Mouse (Mus musculus): ENCODE results near the gene Efl1. TPM values are rescaled to one million over a fixed set of nuclear protein-coding genes. Genes with fewer than 3 reads are reported as not detected.

Efl1 gene
- 4.3 and 7.2 TPM in 2 replicates for polyA plus RNA-seq (2012; rRNA removed)

GRCm38 (mm10) chr7:82648353-82649080 is at the start of gene Efl1, which contains the start of gene Saxo2:
Gene Efl1, plus strand, starts transcription at chr7:82648614.
Gene Saxo2, minus strand, starts transcription at chr7:82648528.
- WGBS: 1% methylated on average over 46 of the region's 46 CpGs
- DNase-seq (ENCODE audit: low read depth, low spot score): peak; percentile 82

- WGBS: 81% methylated on average over 4 of the region's 4 CpGs
- no peak for DNase-seq (ENCODE audit: low read depth, low spot score)
These were observed 46.4 kb upstream of the Efl1 start for GRCm38 (mm10) chr7:82602008-82602407.

- 59% methylated on average over 6 of the region's 6 CpGs for WGBS
- DNase-seq (ENCODE audit: low read depth, low spot score): no peak
These were observed 43.0 kb upstream of the Efl1 start for GRCm38 (mm10) chr7:82605425-82605824.

DNA sequence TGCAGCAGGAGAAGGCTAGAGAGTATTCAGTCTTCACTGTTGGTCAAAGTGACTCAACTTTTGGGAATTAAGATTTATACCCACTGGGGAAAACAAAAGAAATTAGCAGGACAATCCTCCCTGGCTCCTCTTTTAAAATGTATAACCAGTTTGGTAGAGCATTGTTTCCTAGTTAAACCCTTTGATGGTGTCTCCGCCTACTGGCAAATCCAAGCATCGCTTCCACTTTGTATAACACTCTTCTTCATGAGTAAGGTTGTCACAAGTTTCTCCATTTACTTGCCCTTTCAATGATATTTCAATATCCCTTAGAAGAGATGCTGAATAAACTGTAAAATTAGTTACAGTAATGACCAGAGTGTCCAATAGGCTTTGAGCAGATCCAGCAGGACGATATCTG is 38.8 kb upstream of the Efl1 start:
- 67% methylated on average over 3 of the region's 3 CpGs for WGBS
- DNase-seq (ENCODE audit: low read depth, low spot score): no peak

- 16% methylated on average over 7 of the region's 7 CpGs for WGBS
- no peak for DNase-seq (ENCODE audit: low read depth, low spot score)
These were observed 23.1 kb upstream of the Efl1 start for GRCm38 (mm10) chr7:82625342-82625741.

- no peak for DNase-seq (ENCODE audit: low read depth, low spot score)
- 87% methylated on average over 3 of the region's 3 CpGs for WGBS
These were observed 1.2 kb upstream of the Efl1 start for GRCm38 (mm10) chr7:82647183-82647582.

DNA sequence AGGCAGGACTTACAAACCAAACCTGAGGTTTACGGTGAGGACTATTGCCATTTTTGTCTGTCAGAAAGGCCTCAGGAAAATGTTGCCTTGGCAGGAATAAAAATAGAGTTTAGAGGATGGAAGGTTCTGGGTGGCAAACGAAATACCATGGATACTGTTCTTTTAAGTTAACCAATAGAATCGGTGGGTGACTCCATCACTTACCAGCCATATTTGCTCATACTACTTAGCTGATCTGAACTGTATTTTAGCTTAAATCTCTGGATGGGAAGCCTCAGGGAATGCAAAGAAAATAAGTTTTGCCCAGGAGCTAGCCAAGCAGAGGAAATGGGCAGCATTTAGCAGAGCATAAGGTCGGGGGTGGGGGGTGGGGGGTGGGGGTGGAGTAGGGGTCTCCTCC is 505 bp upstream of the Efl1 start:
- 14% methylated on average over 4 of the region's 4 CpGs for WGBS
- DNase-seq (ENCODE audit: low read depth, low spot score): no peak

DNA sequence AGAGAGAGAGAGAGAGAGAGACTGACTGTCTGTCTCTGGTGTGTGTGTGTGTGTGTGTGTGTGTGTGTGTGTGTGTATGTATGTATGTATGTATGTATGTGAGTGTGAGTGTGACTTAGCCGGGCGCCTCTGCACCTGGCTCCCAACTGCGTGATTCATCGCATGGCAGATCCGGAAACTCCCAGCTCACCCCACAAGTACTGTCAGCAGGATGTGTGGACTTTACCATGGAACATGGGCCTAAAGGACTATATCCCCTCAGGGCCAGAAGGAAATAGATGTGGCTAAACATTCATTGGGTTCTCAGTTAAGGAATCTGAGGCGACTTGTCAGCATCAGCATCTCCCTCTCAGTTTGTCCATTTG is 649 bp downstream of the Efl1 start:
- WGBS: 6% methylated on average over 6 of the region's 6 CpGs
- peak; percentile 35 for DNase-seq (ENCODE audit: low read depth, low spot score)

GRCm38 (mm10) chr7:82664604-82665003 is 16.2 kb downstream of the Efl1 start:
- WGBS: 42% methylated on average over 3 of the region's 3 CpGs
- DNase-seq (ENCODE audit: low read depth, low spot score): peak; percentile 14

DNA sequence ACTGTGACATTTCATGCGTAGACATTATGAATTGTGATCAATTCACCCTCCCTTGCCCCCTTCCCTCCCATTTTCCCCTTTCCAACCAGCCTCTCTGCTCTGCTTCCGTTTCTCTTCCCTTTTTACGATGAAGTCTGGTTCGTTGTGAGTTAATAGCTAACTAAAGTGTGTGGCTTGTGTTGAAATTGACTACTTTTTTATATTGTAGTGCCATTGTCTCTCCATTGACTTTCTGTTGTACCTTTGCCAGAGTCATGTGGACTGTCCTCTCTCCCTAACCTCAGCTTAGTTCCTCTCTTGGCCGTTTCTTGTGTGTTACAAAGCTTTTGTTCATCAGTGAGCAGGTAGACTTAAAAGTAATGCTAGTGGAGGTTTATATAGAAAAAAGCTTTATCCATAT is 27.6 kb downstream of the Efl1 start:
- WGBS: 43% methylated on average over 5 of the region's 5 CpGs
- DNase-seq (ENCODE audit: low read depth, low spot score): peak; percentile 4

DNA sequence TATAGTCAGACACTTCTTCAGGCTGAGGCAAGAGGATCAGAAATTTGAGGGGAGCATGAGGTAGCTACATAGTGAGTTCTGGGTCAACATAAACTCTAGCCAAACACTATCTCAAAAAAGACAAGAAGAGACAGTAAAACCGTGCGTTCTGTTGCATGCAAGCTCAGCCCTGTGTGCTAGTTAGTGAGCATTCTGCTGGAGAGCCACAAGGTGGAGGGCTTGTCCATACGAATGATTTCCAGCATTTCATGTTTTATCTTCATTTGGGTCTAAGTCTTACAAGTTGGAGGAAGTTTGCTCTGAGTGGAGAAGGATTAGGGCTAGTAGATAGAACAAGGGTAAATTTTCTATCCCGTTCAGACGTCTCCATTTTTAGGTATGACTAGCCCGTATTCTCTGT is 28.4 kb downstream of the Efl1 start:
- WGBS: 79% methylated on average over 6 of the region's 6 CpGs
- no peak for DNase-seq (ENCODE audit: low read depth, low spot score)

DNA sequence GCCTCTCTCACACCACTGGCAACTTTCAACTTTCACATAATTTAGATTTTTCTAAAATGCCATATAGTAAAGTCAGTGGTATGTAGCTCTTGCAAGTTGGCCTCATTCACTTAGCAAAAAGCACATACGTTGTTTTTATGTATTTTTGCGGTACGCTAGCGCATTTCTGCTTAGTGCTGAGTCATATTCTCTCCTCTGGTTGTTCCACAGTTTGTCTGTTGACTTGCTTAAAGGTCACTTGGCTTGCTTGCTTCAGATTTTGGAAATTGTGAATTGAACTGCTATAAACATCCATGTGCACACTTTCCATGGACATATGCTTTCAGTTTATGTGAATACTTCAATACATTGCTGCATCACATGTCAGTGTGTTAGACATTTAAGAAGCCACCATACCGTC is 31.5 kb downstream of the Efl1 start:
- no peak for DNase-seq (ENCODE audit: low read depth, low spot score)
- 89% methylated on average over 5 of the region's 5 CpGs for WGBS

DNA sequence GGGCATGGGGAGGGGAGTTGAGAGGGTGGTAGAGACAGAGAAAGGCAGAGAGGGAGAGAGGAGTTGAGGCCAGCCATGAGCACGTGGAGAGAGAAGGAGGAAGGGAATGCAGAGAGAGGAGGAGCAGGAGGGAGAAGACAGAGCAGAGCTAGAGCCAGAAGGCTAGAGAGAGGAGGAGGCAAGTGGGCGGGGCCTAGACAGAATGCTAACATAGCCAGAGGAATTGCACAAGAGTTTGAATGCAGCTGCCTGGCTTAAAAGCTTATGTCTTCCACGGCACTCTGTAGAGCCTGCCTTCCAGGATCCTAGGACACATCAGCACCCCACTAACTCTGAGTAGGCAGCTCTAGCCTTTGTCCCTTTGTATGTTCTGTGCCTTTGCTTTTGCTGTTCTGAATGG is 40.3 kb downstream of the Efl1 start:
- WGBS: 20% methylated on average over 3 of the region's 3 CpGs
- peak; percentile 10 for DNase-seq (ENCODE audit: low read depth, low spot score)

DNA sequence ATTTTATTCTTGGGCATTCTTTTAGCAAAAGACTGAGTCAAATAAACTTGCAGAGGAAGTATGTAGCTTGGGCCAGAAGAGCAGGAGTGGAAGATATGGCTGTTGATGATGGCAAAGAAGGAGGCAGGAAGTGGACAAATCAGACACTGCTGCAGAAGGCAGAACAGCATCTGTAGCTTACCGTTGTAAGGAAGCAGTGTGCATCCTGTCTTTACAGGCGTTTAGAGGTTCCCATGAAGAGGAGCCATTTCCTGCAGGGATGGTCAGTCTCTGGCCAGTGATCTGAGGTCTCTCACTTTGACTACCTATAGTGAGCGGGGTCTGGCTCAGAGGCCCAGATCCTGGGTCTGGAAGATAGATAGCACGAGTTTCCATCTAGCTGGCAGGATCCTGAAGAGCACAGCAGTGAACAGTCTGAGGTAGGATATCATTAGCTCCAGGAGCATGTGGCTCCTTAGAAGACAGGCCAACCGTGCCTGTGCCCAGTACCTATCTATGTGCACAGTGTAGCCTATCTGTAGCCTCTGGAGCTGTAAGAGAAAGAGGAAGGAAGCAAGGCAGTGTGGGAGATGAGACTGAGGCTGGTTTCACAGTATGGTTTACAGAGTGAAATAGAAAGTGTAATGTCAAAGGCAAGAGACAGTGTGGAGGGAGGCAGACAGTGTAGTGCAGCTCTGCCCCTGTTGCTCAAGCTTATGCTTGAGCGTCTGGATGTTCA is 42.8 kb downstream of the Efl1 start:
- WGBS: 73% methylated on average over 6 of the region's 6 CpGs
- no peak for DNase-seq (ENCODE audit: low read depth, low spot score)

GRCm38 (mm10) chr7:82697668-82698067 is 49.3 kb downstream of the Efl1 start:
- DNase-seq (ENCODE audit: low read depth, low spot score): no peak
- 86% methylated on average over 8 of the region's 8 CpGs for WGBS

- no peak for DNase-seq (ENCODE audit: low read depth, low spot score)
- WGBS: 93% methylated on average over 3 of the region's 3 CpGs
These were observed 50.6 kb downstream of the Efl1 start for GRCm38 (mm10) chr7:82698968-82699367.

DNA sequence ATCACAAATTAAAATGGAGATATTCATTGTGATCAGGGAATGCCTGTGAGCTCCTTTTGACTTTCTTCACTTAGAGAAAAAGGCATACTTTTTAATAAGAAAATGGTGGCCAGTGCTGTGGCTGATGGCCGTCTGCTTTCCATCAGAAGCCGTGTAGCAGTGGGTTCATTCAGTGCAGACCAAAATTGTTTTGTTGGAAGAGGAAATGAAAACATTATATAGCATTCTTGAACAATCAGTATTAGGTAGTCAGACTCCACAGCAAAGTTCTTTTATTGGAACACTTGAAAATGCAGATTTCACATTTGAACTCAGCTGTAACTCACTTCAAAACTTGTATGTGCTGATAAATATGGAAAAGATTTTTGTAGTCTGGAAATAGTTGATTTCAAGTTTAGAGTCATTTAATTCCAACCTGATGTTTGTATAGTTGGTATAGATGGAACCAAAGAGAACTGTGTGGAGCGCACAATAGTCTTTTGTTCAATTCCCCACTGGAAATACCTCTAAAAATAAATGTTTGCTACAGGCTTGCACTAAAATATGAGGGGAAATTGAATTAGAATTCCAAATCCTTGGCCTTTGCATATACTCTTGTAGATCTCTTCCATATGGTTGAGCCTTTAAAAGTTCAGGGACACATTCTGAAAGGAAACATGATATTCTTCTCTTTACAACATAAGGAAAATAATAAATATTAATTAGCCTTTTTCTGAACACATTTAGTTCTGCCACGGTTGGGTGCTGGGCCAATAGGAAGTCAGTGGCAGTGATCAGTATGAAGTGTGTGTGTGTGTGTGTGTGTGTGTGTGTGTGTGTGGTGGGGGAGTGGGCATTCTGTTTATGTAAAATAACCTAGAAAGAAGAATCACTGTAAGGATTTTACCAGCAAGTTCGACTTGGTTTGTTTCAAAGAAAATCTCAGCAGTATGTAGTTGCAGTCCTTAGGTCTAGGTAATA is 54.2 kb downstream of the Efl1 start:
- DNase-seq (ENCODE audit: low read depth, low spot score): no peak
- WGBS: 86% methylated on average over 5 of the region's 5 CpGs

- DNase-seq (ENCODE audit: low read depth, low spot score): no peak
These were observed 60.8 kb downstream of the Efl1 start for GRCm38 (mm10) chr7:82709172-82709571.

GRCm38 (mm10) chr7:82715210-82715911 is 66.9 kb downstream of the Efl1 start:
- WGBS: 62% methylated on average over 7 of the region's 7 CpGs
- peak; percentile 19 for DNase-seq (ENCODE audit: low read depth, low spot score)

More at GRCm38 (mm10) chr7:82709172-82709571, 60.8 kb downstream of the Efl1 start:
- WGBS: 97% methylated on average over 4 of the region's 4 CpGs

All from large intestine, adult 2 months (tissue).